Mouse (Mus musculus): ENCODE measurements around the gene Hgf. TPM values are rescaled to one million over a fixed set of nuclear protein-coding genes. Genes with fewer than 3 reads are reported as not detected.
A peak's percentile ranks its signal among the peaks of the same experiment; 100 is the strongest.

Hgf gene
- 1 to 10 TPM; 1.5 to 1.6 TPM for total RNA-seq (2021)
- long read RNA-seq, experiment 1: 0 reads
- long read RNA-seq, experiment 2, partial matches to known transcripts: 0 of 1 reads
- long read RNA-seq, experiment 2, other reads (novel, unspliced or antisense): 0 of 1 reads

GRCm38 (mm10) chr5:16553304-16554047 lies at the start of gene Hgf:
Hgf (plus strand) TSS chr5:16553495.
- peak; percentile 52 for DNase-seq

- no peak for DNase-seq
Measured at GRCm38 (mm10) chr5:16506702-16507350, 46.5 kb upstream of the Hgf start.

GRCm38 (mm10) chr5:16531619-16532277 lies 21.5 kb upstream of the Hgf start:
- DNase-seq: no peak

GRCm38 (mm10) chr5:16538067-16538466 lies 15.2 kb upstream of the Hgf start:
- DNase-seq: no peak

GRCm38 (mm10) chr5:16541561-16542116 lies 11.7 kb upstream of the Hgf start:
- no peak for DNase-seq

- DNase-seq: no peak
Measured at GRCm38 (mm10) chr5:16547490-16547889, 5.8 kb upstream of the Hgf start.

GRCm38 (mm10) chr5:16552647-16553046 lies 648 bp upstream of the Hgf start:
- DNase-seq: no peak

- DNase-seq: no peak
Measured at GRCm38 (mm10) chr5:16560247-16560646, 7.0 kb downstream of the Hgf start.

GRCm38 (mm10) chr5:16568997-16569396 lies 15.7 kb downstream of the Hgf start:
- no peak for DNase-seq

GRCm38 (mm10) chr5:16577882-16578742 lies 24.8 kb downstream of the Hgf start:
- DNase-seq: no peak

- no peak for DNase-seq
Measured at GRCm38 (mm10) chr5:16595699-16596098, 42.4 kb downstream of the Hgf start.

- no peak for DNase-seq
Measured at GRCm38 (mm10) chr5:16597996-16598395, 44.7 kb downstream of the Hgf start.

GRCm38 (mm10) chr5:16601463-16601862 lies 48.2 kb downstream of the Hgf start:
- no peak for DNase-seq

GRCm38 (mm10) chr5:16632996-16633395 lies 79.7 kb downstream of the Hgf start:
- no peak for DNase-seq

- DNase-seq: no peak
Measured at GRCm38 (mm10) chr5:16646417-16646816, 93.1 kb downstream of the Hgf start.

GRCm38 (mm10) chr5:16647701-16648100 lies 94.4 kb downstream of the Hgf start:
- DNase-seq: no peak

- no peak for DNase-seq
Measured at GRCm38 (mm10) chr5:16650240-16650639, 96.9 kb downstream of the Hgf start.

GRCm38 (mm10) chr5:16654022-16654421 lies 100.7 kb downstream of the Hgf start:
- DNase-seq: no peak
